Mouse (Mus musculus) forelimb bud, embryonic 11.5 days (tissue): ENCODE measurements at regions not wholly inside any gene's neighbourhood (a gene's known extent, or its start where the extent isn't known, plus 50 kb on each side); places are given as distances from the start of the nearest gene placed in this dataset.

Source experiments
- DNase-seq: peaks from one replicate; pipeline ENCODE4 v3.0.0-alpha.2; 2012; ENCODE audit warnings: low read depth, low spot score

DNA sequence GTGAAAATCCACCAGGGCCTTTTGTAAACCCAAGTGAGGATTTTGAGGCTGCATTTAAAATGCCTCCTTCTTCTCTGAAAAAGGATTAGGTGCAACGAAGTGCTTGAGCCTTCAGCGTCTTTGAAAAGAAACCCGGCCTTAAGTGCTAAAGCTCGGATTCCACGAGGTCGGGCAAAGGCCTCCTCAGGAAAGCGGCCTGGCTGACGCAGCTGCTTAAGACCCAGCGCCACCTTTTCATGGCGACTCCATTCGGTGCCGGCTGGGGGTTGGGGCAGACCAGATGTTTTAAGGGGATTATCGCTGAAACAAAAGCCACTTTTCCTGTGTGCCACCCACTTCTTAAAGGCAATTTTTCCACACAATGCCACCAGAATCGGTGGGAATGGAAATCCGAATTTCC is 61.6 kb upstream of the 4932438H23Rik start:
- DNase-seq = no peak

DNA sequence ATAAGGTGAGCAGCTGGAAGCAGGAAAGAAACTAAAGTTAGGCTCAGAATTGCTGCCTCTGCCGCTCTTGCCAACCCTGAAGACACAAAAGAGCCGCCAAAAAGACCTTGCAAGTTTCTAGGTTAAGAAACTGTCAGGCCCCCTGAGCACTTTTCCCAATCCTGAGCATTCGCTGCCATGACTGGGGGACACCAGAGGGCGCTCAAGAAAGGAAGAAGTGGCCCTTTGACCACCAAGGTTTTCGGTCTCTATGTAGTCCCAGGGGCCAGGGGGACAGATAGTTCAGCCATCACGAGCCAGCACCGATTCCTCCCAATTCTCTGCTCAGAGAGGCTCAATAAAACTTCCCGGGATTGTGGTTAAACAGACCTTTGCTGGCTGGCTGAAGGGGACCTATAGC is 64.6 kb upstream of the Olig2 start:
- no peak for DNase-seq

DNA sequence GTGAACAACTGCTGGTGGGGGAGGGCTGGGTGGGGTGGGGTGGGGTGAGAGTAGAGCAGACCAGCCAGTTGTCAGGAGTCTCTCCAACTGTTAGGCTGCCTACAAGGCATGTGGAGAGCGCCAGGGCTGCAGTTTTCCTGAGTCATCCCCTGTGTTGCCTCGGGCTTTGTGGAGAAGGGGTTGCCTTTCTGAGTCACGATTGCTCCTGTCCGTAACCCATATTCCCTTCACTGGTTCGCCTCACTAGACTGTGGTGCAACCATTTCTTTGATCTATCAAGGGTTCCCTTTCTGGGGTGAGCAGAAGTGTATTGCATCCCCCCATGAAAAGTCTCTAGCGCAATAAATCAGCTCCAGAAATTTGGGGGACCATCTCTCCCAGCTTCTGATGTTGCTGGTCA is 63.6 kb upstream of the Olig2 start:
- DNase-seq = no peak

DNA sequence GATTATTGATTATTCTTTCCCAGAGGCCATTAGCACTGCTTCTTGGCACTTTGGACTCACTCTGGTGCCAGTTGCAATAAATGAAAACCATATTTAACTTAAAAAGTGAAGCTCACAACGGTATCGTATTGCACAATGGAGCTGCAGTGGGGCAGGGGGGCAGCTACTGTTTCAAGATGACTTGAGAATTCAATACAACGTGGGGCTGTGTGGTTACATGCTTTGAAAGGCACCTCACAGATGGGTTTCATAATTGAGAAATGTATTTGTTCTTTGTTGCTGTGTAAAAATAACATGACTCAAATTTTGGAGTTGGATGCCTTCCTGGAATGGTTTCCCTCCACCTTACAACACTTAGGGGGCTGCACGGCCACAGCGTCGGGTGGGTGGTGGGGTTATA is 62.9 kb upstream of the Olig2 start:
- DNase-seq = no peak

DNA sequence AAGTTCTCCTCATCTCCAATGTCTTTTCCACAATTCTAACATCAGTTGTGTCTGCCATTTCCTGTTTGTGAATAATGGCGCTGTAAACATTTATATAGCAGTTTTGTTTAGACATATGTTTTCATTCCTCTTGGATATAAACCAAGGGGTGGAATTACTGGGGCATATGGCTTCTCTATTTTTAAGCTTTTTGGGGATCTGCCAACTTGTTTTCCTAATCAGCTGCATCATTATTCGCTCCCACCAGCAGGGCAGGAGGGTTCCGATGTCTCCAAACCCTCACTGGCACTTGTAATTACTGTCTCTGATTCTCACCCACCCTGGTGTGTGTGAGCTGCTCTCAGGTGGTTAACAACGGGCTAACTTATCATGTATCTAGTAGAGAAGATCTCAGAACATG is 59.4 kb upstream of the Olig2 start:
- DNase-seq = no peak

DNA sequence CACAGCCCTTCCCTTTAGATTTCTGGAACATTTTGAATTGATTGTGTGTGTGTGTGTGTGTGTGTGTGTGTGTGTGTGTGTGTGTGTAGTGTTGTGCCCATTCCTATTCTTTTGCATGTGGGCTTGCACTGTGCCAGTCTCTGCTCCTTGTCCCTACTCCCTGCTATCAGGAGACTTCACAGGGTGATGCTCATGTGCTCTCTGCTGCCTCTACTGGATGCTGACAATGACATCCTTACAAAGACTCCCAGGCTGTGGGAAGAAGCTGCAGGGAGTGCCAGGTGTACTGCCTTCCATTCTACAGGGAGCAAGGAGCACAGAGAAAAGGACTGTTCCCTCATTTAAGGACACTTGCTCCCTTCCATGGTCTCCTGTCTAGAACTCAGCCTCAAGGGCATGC is 58.4 kb upstream of the Olig2 start:
- DNase-seq = peak; percentile 42

DNA sequence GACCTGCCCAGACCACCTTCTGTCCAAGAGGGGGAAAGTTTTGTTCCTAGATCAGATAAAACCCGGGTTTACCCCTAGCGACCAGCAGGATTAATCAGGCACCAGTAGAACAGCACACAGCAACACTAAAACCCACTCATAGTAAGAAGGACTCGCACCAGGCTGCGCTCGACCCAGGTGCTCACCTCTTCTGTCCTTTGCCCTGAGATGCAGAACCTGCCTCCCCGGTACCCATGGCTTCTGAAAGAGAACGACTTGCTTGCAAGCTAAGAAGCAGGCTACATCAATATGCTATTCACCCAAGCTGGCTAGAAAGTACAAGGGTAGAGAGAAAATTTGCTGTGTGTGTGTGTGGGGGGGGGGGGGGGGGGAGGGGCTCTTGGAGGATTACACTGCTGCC is 56.9 kb upstream of the Olig2 start:
- no peak for DNase-seq

DNA sequence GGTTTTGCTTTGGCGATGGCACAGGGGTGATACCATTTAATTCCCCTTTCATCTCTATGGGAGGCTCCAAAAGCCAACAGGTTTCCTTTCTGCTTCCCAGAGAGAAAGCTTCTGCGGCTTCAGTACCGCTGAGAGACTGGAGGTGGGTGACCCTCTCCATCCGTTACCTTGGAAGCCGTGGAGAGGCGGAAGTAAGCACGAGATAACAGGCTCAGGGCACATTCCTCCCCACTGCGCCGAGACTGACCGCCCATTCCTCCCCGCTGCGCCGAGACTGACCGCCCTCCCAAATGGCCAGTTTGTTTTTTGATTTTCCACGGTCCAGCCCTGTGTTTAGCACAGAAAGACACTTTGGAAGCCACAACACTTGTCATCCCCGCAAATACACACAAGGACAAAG is 55.4 kb upstream of the Olig2 start:
- no peak for DNase-seq

DNA sequence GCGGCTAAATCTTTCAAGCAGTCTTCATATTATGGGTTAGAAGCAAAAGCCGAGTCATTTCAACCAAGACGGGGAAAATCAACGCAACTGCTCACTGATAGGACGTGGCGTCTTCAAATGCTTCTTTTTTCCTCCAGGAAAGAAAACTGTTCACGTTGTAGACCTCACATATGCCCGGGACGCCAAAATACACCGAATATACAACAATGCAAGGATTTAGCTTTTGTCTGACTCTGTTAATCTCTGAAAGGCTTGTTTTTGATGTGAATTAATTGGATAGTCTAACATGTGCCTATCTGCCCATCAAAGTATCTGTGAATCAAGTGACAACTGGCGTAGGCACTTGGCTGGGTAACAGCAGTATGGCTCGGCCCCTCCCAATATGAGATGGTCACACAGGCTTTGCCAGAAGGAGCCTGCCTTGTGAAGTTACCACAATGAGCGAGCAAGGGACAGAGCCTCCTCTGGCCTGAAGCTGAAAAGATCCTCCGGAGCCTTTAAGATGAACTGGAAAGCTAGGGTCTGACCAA is 53.3 kb upstream of the Olig2 start:
- no peak for DNase-seq

DNA sequence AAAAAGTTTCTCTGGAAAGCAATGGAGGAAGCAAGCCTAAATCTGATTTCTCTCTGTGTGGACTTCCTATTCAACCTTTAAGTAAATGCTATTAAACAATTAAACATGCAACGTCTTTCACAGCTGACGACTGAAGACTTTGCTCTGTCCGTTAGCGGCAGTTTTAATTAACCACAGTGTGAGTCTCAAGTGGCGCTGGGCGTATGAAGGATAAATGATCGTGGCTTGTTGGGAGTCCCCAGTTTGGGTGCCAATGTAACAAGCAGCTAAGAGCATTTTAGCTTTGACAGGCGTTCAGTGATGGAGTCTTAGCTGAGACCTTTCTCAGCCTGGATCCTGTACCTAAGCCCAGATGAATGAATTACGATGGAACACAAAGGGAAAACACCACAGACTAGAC is 52.7 kb upstream of the Olig2 start:
- no peak for DNase-seq

DNA sequence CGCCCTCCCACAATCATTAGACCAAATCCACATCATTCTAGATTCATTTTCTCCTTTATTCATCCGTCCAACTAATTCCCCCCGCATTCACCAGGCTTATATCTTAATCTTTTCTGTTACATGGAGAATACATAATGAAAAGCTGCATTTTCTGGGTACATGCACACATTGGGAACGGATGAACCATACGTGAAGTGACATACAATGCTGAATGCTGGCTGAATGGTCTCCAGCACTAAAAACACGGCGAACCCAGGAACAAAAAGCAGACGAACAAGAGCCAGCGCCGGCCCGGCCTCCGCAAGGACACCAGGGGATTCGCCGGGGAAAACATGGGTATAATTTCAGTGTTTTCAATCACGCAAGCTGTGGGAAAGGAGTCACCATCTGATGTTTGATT is 52.0 kb upstream of the Olig2 start:
- DNase-seq = no peak

DNA sequence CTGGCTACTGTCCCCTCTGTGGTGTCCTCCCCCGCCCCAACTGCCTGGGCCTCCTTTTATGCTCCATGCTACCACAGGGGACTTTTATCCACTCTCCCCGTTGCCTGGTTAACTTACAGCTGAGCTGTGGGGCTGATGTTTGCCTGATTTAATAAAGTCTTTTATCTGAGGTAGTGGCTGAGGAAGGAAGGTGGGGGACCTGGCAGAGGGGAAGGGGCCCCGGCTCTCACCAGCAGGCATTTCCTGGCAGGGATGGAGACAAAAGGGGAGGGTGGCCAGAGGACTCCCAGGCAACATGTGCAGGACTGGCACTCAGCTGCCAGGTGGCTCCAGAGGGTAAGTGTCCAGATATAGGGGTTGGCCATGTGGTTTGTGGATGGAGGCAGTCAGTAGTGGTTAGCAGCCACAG is 51.4 kb upstream of the Olig2 start:
- peak; percentile 26 for DNase-seq

DNA sequence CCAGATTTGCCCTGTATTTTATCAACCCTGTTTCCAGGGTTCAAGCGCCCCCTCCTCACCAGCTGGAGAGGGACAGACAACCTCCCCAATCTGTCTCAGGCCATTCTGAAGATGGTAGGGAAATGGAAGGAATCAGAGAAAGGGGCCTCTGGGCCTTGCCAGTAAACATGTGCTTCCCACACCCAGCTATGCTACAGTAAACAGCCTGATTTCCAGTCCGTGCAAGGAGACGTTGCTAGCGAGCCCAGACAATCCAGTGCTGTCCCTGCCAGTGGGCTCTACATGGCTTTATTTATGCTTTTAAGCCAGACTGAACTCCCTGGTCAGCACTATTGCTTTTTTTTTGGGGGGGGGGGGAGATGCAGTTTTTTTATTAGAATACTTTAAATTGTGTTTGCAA is 50.9 kb upstream of the Olig2 start:
- DNase-seq = no peak
